Mouse (Mus musculus): ENCODE results near the gene Clk2. TPM values are rescaled to one million over a fixed set of nuclear protein-coding genes. Genes with fewer than 3 reads are reported as not detected.

Gene Clk2
- polyA plus RNA-seq, 1 experiment = 12.9 TPM

DNA sequence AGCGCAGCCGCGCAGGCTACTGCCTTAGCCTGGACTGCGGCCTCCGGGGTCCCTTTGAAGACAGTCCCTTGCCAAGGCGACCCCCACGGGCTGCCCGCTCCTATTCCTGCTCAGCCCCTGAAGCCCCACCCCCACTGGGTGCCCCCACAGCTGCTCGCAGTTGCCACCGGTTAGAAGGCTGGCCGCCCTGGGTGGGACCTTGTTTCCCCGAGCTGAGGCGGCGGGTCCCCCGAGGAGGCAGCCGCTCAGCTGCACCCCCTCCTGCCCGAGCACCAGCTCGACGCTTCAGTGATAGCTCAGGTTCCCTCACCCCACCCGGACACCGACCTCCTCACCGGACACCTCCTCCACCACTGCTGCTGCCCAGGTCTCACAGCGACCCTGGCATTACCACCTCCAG is 22.6 kb downstream of the Clk2 start:
- peak overlapping the region; percentile 50 for H3K4me3 ChIP-seq (replicated peaks)
- H3K4me1 ChIP-seq = peaks cover 78% of the 10 kb centered on the region
- no peaks in the 10 kb centered on the region for H3K27me3 ChIP-seq (replicated peaks)
- H3K9me3 ChIP-seq = no peaks in the 10 kb centered on the region
- TF ChIP-seq GATA1 (IDR thresholded peaks at IDR 0.05; ENCODE audit: borderline replicate concordance, low read length) = no peak
- no peak for TF ChIP-seq FLI1 (IDR thresholded peaks at IDR 0.05; ENCODE audit: low read length)
- H3K36me3 ChIP-seq (replicated peaks; ENCODE audit: low read length) = peaks cover 48% of the 10 kb centered on the region

DNA sequence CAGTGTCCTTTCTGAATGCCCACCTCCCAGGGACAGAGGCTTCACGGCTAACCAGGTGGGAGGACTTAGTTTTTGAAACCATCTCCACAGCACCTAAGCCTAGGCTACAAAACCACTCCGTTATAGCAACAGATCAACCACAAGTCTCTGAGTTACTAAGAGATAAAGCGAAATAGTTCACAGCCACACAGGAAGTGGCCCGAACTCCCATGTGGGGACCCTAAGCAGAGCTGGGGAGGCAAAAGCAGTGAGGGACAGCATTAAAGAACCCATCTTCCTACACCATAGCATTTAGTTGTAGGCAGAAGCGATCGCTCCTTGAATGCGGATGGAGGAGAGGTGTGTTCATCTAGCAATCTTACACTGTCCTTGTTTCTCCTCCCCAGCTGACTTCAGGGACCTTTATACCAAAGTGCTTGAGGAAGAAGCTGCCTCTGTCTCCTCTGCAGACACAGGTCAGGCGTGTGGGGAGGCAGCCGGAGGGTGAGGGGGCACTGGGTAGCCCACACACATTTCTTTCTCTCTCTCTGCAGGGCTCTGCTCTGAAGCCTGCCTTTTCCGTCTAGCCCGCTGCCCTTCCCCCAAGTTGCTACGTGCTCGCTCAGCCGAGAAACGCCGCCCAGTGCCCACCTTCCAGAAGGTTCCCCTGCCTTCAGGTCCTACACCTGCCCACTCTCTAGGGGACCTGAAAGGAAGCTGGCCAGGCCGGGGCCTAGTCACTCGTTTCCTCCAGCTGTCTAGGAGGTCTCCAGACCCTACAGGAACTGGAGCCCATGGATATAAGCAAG is 23.3 kb downstream of the Clk2 start:
- H3K9me3 ChIP-seq = no peaks in the 10 kb centered on the region
- H3K4me3 ChIP-seq (replicated peaks) = peak overlapping the region; percentile 8
- H3K4me1 ChIP-seq = peaks cover 71% of the 10 kb centered on the region
- no peak for TF ChIP-seq FLI1 (IDR thresholded peaks at IDR 0.05; ENCODE audit: low read length)
- H3K36me3 ChIP-seq (replicated peaks; ENCODE audit: low read length) = peaks cover 41% of the 10 kb centered on the region
- H3K27me3 ChIP-seq (replicated peaks) = no peaks in the 10 kb centered on the region

GRCm38 (mm10) chr3:89188478-89188875 is 23.9 kb downstream of the Clk2 start:
- Histone ChIP-seq H3K9me3 (no peaks in the 10 kb centered on the region), H3K27me3 (replicated peaks) (no peaks in the 10 kb centered on the region), H3K4me1 (peaks cover 66% of the 10 kb centered on the region), H3K4me3 (replicated peaks) (no peak overlapping the region), H3K36me3 (replicated peaks; ENCODE audit: low read length) (peaks cover 35% of the 10 kb centered on the region)
- TF ChIP-seq FLI1 (IDR thresholded peaks at IDR 0.05; ENCODE audit: low read length) (no peak), GATA1 (IDR thresholded peaks at IDR 0.05; ENCODE audit: borderline replicate concordance, low read length) (no peak)

GRCm38 (mm10) chr3:89190436-89190835 is 25.8 kb downstream of the Clk2 start:
- TF ChIP-seq GATA1 (IDR thresholded peaks at IDR 0.05; ENCODE audit: borderline replicate concordance, low read length) (no peak), FLI1 (IDR thresholded peaks at IDR 0.05; ENCODE audit: low read length) (no peak)
- H3K27me3 ChIP-seq (replicated peaks) = no peaks in the 10 kb centered on the region
- H3K36me3 ChIP-seq (replicated peaks; ENCODE audit: low read length) = peaks cover 29% of the 10 kb centered on the region
- no peak overlapping the region for H3K4me3 ChIP-seq (replicated peaks)
- H3K4me1 ChIP-seq = peaks cover 53% of the 10 kb centered on the region
- no peaks in the 10 kb centered on the region for H3K9me3 ChIP-seq

DNA sequence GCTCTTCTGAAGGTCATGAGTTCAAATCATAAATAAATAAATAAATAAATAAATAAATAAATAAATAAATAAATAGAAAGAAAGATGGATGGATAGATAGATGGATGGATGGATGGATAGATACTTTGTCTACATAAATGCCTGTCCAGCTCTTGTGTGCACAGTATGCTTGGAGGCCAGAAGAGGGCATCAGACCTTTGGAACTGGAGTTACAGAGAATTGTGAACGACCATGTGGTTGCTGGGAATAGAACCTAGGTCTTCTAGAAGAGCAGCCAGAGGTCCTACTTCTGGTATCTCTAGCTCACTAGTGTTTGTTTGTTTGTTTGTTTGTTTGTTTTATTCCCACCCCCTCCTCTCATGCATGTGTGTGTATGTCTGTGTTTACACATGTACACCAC is 28.8 kb downstream of the Clk2 start:
- Histone ChIP-seq H3K4me1 (peaks cover 42% of the 10 kb centered on the region), H3K36me3 (replicated peaks; ENCODE audit: low read length) (peaks cover 6% of the 10 kb centered on the region), H3K4me3 (replicated peaks) (no peak overlapping the region), H3K27me3 (replicated peaks) (peaks cover 2% of the 10 kb centered on the region), H3K9me3 (no peaks in the 10 kb centered on the region)
- TF ChIP-seq FLI1 (IDR thresholded peaks at IDR 0.05; ENCODE audit: low read length) (no peak), GATA1 (IDR thresholded peaks at IDR 0.05; ENCODE audit: borderline replicate concordance, low read length) (no peak)

GRCm38 (mm10) chr3:89193853-89194252 is 29.3 kb downstream of the Clk2 start:
- H3K9me3 ChIP-seq = no peaks in the 10 kb centered on the region
- H3K4me3 ChIP-seq (replicated peaks) = no peak overlapping the region
- peaks cover 38% of the 10 kb centered on the region for H3K4me1 ChIP-seq
- H3K27me3 ChIP-seq (replicated peaks) = peaks cover 2% of the 10 kb centered on the region
- TF ChIP-seq GATA1 (IDR thresholded peaks at IDR 0.05; ENCODE audit: borderline replicate concordance, low read length) = no peak
- TF ChIP-seq FLI1 (IDR thresholded peaks at IDR 0.05; ENCODE audit: low read length) = no peak
- peaks cover under 1% of the 10 kb centered on the region for H3K36me3 ChIP-seq (replicated peaks; ENCODE audit: low read length)

DNA sequence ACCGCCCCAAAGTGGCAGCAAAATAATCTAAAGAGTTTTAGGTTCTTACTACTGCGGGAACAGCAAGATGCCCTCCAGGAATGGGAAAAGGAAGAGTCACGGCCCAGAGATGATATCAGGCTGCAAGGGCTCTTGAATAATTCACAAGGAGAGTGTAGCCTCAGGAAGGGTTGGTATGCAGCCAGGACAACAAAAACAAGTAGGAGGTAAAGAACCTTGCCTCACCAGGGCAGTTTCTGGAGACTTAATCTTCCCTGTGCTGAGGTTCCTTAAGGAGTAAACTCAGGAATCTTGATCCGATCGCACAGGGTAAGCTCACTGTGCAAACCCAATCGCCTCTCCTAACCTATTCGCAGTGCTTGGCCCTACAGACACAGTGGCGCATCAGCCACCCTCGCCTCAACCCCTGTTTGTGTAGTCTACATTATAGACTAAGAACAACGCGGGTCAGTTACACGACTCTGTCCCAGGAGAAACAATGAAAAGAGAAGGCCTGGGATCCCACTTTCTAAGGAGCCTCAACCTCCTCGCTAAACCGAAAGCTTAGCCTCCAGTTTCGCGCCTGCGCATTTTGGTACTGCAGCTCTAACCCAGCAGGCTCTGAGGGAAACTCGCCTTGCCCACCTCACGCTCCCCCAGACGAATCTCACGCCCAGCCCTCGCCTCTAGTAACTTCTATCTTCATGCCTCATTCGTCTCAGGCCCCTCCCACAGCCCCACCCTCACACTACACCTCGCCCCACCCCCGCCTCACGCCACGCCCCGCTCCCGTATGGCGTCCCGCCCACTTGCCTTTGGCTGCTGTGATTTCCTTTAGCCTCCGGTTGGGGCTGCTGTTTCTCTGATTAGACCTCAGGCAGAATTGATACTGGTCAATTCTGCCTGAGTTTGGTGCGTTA is 31.6 kb downstream of the Clk2 start:
- no peak for TF ChIP-seq GATA1 (IDR thresholded peaks at IDR 0.05; ENCODE audit: borderline replicate concordance, low read length)
- no peak for TF ChIP-seq FLI1 (IDR thresholded peaks at IDR 0.05; ENCODE audit: low read length)
- no peaks in the 10 kb centered on the region for H3K9me3 ChIP-seq
- peaks cover 2% of the 10 kb centered on the region for H3K27me3 ChIP-seq (replicated peaks)
- H3K36me3 ChIP-seq (replicated peaks; ENCODE audit: low read length) = no peaks in the 10 kb centered on the region
- H3K4me1 ChIP-seq = peaks cover 25% of the 10 kb centered on the region
- H3K4me3 ChIP-seq (replicated peaks) = peak overlapping the region; percentile 96

DNA sequence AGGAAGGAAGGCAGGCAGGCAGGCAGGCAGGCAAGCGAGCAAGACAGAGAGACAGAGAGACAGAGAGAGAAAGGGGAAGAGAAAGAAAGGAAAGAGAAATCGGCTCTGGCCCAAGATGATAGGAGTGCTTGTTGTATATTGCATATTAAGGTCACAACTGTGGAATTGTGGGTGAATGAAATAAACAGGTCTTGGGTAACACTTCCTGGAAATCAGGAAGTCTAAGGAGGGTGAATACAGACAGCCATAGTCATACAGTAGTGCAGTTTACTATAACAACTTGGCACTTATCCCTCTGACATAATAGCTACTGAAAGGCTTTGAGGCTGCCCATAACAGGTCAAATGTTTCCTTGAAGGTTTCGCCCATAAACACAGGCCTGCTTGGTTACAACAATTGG is 35.2 kb downstream of the Clk2 start:
- Histone ChIP-seq H3K4me1 (peaks cover 39% of the 10 kb centered on the region), H3K36me3 (replicated peaks; ENCODE audit: low read length) (peaks cover 11% of the 10 kb centered on the region), H3K27me3 (replicated peaks) (peaks cover 2% of the 10 kb centered on the region), H3K4me3 (replicated peaks) (no peak overlapping the region), H3K9me3 (no peaks in the 10 kb centered on the region)
- TF ChIP-seq FLI1 (IDR thresholded peaks at IDR 0.05; ENCODE audit: low read length) (no peak), GATA1 (IDR thresholded peaks at IDR 0.05; ENCODE audit: borderline replicate concordance, low read length) (no peak)

- Histone ChIP-seq H3K9me3 (no peaks in the 10 kb centered on the region), H3K36me3 (replicated peaks; ENCODE audit: low read length) (peaks cover 38% of the 10 kb centered on the region), H3K4me3 (replicated peaks) (peak within 1 kb of the TSS; percentile 94), H3K27me3 (replicated peaks) (peaks cover 2% of the 10 kb centered on the region), H3K4me1 (peaks cover 24% of the 10 kb centered on the region)
- TF ChIP-seq GATA1 (IDR thresholded peaks at IDR 0.05; ENCODE audit: borderline replicate concordance, low read length) (no peak), FLI1 (IDR thresholded peaks at IDR 0.05; ENCODE audit: low read length) (no peak)
Measured at GRCm38 (mm10) chr3:89202253-89203141, 37.9 kb downstream of the Clk2 start, which contains the start of gene Gba. Gene Gba (plus strand): TSS chr3:89202928.
